Mouse (Mus musculus): ENCODE results near the gene Ptprn2.

Ptprn2 gene

GRCm38 (mm10) chr12:117214919-117215318, 729.4 kb downstream of the Ptprn2 start:
- in situ Hi-C loops (cut with MboI, MseI) = no loop called here

DNA sequence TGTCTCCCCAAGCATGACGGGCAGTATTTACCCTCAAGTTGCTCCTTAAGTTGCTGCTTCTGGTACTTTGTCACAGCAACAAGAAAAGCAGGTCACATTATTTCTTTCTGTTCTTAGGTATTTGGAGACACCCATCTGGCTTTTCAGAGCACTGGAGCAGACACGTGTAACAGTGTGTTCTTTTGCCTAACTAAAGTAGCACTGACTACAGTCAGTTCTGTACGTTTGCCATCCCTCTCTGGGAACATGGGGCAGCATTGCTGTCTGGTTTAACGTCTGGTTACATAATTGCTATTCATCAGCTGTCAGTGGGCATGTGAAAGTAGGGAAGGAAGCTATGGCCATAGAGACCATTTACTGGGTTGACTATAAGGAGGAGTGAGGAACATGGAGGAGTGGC, 736.4 kb downstream of the Ptprn2 start:
- in situ Hi-C loops (cut with MboI, MseI) = no loop called here

- in situ Hi-C loops (cut with MboI, MseI) = no loop called here
Measured at GRCm38 (mm10) chr12:117224036-117224435, 738.5 kb downstream of the Ptprn2 start.

DNA sequence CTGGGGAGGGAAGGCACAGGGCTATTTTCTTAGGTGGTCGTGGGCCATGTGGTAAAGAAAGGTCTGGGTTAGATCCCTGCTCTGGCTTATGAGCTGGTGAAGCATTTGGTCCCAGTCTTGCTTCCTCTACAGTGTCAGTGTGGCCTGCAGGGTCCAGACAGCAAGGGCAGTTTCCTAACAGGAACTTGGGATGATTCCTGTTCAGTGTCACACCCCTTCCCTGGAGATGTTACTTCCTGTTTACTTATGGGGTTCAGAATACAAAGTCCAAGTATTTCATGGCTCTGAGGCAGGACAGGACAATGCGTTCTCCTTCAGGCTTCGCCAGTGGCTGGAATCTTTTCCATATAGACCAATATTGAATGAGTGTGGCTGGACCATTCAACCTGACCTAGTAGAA, 741.7 kb downstream of the Ptprn2 start:
- in situ Hi-C loops (cut with MboI, MseI) = no loop called here

GRCm38 (mm10) chr12:117229442-117229841, 743.9 kb downstream of the Ptprn2 start:
- in situ Hi-C loops (cut with MboI, MseI) = no loop called here

- in situ Hi-C loops (cut with MboI, MseI) = no loop called here
Measured at GRCm38 (mm10) chr12:117230282-117230681, 744.8 kb downstream of the Ptprn2 start.

- in situ Hi-C loops (cut with MboI, MseI) = no loop called here
Measured at GRCm38 (mm10) chr12:117231850-117232249, 746.3 kb downstream of the Ptprn2 start.

DNA sequence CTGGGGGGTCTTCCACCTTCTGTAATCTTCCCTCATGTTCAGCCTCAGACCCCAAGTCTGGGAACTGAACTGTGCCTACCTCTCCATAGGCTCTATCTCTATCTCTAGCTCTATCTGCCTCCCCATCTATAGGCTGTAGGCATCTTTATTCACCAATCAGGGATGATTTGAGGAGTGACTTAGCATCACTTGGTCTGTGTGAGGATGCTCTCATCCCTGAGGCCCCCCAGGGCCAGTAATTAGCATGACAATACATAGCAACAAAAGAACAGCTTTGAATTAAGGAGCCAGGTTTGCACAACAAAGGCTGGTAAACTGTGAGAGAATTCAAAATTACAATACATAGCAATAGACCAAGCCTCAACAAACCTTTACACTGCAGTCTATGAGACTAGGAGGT, 749.6 kb downstream of the Ptprn2 start:
- in situ Hi-C loops (cut with MboI, MseI) = no loop called here

GRCm38 (mm10) chr12:117236020-117236734, 750.7 kb downstream of the Ptprn2 start:
- in situ Hi-C loops (cut with MboI, MseI) = no loop called here

DNA sequence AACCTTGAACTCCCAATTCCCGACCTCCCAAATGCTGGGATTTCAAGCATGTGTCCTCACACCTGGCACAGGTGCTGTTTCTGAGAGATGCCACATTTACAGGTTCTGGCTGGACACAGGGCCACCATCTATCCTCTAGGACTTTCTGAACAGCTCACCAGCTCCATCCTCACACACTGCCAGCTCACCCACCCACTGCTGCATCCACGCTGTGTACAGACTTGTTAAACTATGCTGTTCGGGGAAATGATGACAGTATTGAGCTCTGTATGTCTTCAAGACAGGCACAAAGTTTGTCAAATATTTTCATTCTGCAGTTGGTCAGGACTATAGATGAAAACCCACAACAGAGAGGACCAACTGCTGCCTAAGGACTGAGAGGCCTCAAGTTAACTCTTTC, 751.5 kb downstream of the Ptprn2 start:
- in situ Hi-C loops (cut with MboI, MseI) = no loop called here

DNA sequence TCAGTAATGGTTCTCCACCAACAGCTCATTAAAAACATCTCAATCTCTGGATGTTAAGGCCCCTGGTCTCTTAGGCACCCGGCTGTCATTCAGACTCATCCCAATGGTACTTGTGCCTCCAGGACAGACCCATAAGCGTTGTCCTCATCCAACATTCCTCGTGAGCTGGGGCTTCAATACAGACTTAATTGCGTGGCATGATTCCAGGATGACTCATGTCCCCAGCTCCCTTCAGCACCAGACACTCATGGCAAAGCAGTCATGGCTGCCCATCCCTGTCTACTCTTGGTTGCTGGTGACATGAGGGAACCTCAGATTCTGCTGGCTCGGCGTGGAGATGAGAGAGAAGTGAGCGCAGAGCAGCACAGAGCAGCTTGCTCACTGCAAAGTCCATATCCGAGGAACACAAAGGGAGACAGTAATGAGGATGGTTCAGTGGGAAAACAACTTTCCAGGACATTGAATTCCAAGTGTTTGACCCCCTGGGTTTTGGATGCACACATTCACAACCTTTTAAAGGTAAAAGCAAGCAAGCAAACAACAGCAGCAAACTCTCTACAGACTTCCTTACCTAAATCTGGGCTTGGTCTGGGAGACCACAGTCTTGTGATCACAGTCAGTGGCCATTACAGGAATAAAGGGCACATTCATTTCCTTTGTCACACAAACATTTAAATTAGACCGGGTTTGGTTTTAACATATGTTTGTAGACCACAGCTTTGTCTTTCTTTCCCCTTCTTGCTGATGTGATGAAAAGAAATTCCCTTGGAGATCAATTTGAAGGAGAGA, 754.6 kb downstream of the Ptprn2 start:
- in situ Hi-C loops (cut with MboI, MseI) = no loop called here

DNA sequence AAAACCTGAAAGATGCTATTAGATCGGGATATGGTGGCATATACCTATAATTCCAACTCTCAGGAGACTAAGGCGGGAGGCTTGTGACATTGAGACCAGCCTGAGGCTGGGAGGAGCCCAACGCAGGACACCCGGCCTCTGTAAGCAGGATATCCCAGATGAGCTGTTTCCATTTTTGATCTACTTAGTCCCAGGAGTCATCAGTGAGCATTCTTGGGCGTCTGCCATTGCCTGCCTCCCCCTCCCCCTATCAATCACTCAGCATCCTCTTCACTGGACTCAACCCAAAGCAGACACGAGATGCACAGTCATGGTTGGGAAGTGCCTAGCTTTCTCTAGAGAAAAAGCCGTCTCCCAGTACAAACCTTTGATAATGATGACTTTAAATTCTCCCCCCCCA, 756.7 kb downstream of the Ptprn2 start:
- in situ Hi-C loops (cut with MboI, MseI) = no loop called here

- in situ Hi-C loops (cut with MboI, MseI) = no loop called here
Measured at GRCm38 (mm10) chr12:117245885-117246478, 760.5 kb downstream of the Ptprn2 start.

GRCm38 (mm10) chr12:117250465-117250864, 764.9 kb downstream of the Ptprn2 start:
- in situ Hi-C loops (cut with MboI, MseI) = no loop called here

GRCm38 (mm10) chr12:117251663-117252425, 766.3 kb downstream of the Ptprn2 start:
- in situ Hi-C loops (cut with MboI, MseI) = no loop called here

GRCm38 (mm10) chr12:117252426-117252779, 766.9 kb downstream of the Ptprn2 start:
- in situ Hi-C loops (cut with MboI, MseI) = no loop called here

DNA sequence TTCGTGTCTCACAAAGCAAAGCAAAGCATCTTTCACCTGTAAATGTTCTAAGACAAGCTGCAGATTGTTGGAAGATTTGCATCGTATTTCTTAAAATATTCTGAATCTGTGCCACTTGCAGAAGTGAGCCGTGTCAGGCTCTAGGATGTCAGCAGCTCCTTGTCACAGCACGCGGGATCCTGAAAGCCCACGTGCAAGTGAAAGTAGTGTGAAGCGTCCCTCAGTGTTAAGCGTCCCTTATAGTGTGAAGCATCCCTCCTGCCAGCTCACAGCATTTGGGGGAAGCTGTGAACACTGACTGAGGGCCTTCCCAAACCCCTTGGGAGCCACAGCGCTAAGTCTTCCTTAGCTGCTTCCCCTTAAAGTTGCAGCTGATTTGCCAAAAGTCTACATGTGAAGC, 768.8 kb downstream of the Ptprn2 start:
- in situ Hi-C loops (cut with MboI, MseI) = no loop called here

- in situ Hi-C loops (cut with MboI, MseI) = no loop called here
Measured at GRCm38 (mm10) chr12:117255325-117255724, 769.8 kb downstream of the Ptprn2 start.

DNA sequence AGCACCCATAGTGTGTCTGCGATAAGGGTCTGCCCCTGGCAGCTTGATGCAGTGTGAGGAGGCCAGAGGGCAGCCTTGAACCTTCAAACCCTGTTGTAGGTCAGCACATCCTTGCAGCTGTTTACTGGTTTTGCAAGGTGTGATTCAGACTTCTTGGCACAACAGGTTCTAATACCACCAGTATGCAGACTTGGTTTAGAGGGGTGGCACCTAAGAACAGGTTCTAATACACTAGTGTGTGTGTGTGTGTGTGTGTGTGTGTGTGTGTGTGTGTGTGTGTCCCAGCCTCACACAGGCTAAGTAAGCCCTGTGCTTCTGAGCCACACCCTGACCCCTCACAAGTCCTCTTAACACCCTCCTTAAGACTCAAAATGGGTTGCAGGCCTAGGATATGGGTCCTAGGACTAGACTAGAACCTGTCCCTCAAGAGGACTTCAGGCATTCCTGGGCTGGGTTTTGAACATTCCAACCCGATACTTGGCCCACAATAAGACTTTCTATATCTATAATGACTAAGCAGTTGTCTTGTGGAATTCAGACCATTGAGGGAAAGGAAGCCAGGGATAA, 770.3 kb downstream of the Ptprn2 start:
- in situ Hi-C loops (cut with MboI, MseI) = no loop called here

DNA sequence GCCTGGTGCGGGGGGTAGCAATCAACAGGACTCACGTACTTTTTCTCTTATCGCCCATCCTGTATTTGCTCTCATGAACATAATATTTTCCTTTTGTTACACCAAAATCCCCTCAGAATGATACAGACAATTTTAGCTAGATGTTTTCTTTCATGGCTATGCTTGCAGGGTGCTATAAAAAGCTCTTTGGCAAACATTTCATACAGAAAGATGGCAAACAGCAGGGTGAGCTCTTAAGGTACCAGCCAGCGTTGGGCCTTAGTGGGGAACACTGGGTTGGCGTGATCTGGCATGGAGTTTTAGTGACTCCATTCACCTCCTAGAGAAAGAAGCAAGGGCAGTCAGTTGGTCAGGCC, 771.3 kb downstream of the Ptprn2 start:
- in situ Hi-C loops (cut with MboI, MseI) = no loop called here

GRCm38 (mm10) chr12:117257205-117257920, 771.8 kb downstream of the Ptprn2 start:
- in situ Hi-C loops (cut with MboI, MseI) = no loop called here
